Mouse (Mus musculus) heart, embryonic 15.5 days (tissue): ENCODE measurements around the gene Ush2a. TPM values are rescaled to one million over a fixed set of nuclear protein-coding genes. Genes with fewer than 3 reads are reported as not detected.

ENCODE experiments used
- ATAC-seq: fragments of 200-750 bp; cut with Nextera tagmentation; replicated peaks from 2 replicates; pipeline ENCODE4 v1.8.0; 2017; ENCODE audit warnings: low read depth, moderate TSS enrichment; ENCODE audit not compliant: insufficient number of reproducible peaks, insufficient read depth, low FRiP score
- H3K27ac ChIP-seq: fragments of 300-500 bp; sonication (generic); 2 replicates; pipeline ENCODE4 v1.5.1; 2015; ENCODE audit warnings: mild to moderate bottlenecking, inconsistent platforms
- H3K27me3 ChIP-seq: fragments of 300-500 bp; sonication (generic); 2 replicates; pipeline ENCODE4 v1.6.1; 2015; ENCODE audit warnings: inconsistent platforms
- H3K36me3 ChIP-seq: fragments of 300-500 bp; sonication (generic); 2 replicates; pipeline ENCODE4 v1.6.1; 2015; ENCODE audit warnings: mild to moderate bottlenecking, inconsistent platforms
- H3K4me1 ChIP-seq: fragments of 300-500 bp; sonication (generic); replicated peaks from 2 replicates; pipeline ENCODE4 v1.6.1; 2015; ENCODE audit warnings: inconsistent platforms
- H3K4me2 ChIP-seq: fragments of 300-500 bp; sonication (generic); 2 replicates; pipeline ENCODE4 v1.6.1; 2015; ENCODE audit warnings: inconsistent platforms, mild to moderate bottlenecking, moderate library complexity
- H3K4me3 ChIP-seq: fragments of 300-500 bp; sonication (generic); 2 replicates; pipeline ENCODE4 v1.5.1; 2015; ENCODE audit warnings: mild to moderate bottlenecking, inconsistent platforms
- H3K9ac ChIP-seq: fragments of 300-500 bp; sonication (generic); 2 replicates; pipeline ENCODE4 v1.6.1; 2015; ENCODE audit warnings: mild to moderate bottlenecking, inconsistent platforms
- H3K9me3 ChIP-seq: fragments of 300-500 bp; sonication (generic); replicated peaks from 2 replicates; pipeline ENCODE4 v1.6.1; 2016; ENCODE audit warnings: inconsistent platforms
- WGBS: fragments of 180-500 bp; shearing (Covaris S2); methylation state at CpG from one replicate; pipeline ENCODE4 v1.1.7; 2015; ENCODE audit warnings: mixed read lengths; 5-methylcytosine and 5-hydroxymethylcytosine counted together
- polyA plus RNA-seq: library from polyadenylated mRNA; unstranded; fragments of >200 nt; fragmentation: Nextera tagmentation; extraction: Ambion mirVana; gene quantifications from 2 replicates; pipeline ENCODE4 v1.2.1, GENCODE M21; 2015

Gene Ush2a
- polyA plus RNA-seq, 1 experiment from 2014 or later, result 0.05 TPM

- 58% methylated on average over 8 of the region's 8 CpGs for WGBS
- ATAC-seq, result no peak
- Histone ChIP-seq H3K9ac (no peak overlapping the region), H3K27ac (no peak overlapping the region), H3K9me3 (no peaks in the 10 kb centered on the region), H3K4me1 (0 out of 2 replicates have a peak, but pooled peaks cover 3% of the 10 kb centered on the region), H3K27me3 (no peaks in the 10 kb centered on the region), H3K4me2 (no peak overlapping the region), H3K36me3 (no peaks in the 10 kb centered on the region), H3K4me3 (no peak overlapping the region)
Observed at GRCm38 (mm10) chr1:188777556-188778161, 515.8 kb downstream of the Ush2a start.

GRCm38 (mm10) chr1:188785056-188785455 lies 523.2 kb downstream of the Ush2a start:
- Histone ChIP-seq H3K9ac (no peak overlapping the region), H3K36me3 (no peaks in the 10 kb centered on the region), H3K27ac (no peak overlapping the region), H3K4me2 (no peak overlapping the region), H3K27me3 (no peaks in the 10 kb centered on the region), H3K9me3 (no peaks in the 10 kb centered on the region), H3K4me1 (no peaks in the 10 kb centered on the region), H3K4me3 (no peak overlapping the region)
- ATAC-seq, result no peak
- WGBS, result 80% methylated on average over 10 of the region's 10 CpGs

- Histone ChIP-seq H3K9me3 (no peaks in the 10 kb centered on the region), H3K4me1 (no peaks in the 10 kb centered on the region), H3K4me3 (no peak overlapping the region), H3K27me3 (no peaks in the 10 kb centered on the region), H3K36me3 (no peaks in the 10 kb centered on the region), H3K27ac (no peak overlapping the region), H3K9ac (no peak overlapping the region), H3K4me2 (no peak overlapping the region)
- ATAC-seq, result no peak
- 24% methylated on average over 2 of the region's 2 CpGs for WGBS
Observed at GRCm38 (mm10) chr1:188805069-188805468, 543.2 kb downstream of the Ush2a start.

GRCm38 (mm10) chr1:188805852-188806251 lies 544.0 kb downstream of the Ush2a start:
- Histone ChIP-seq H3K9ac (no peak overlapping the region), H3K27ac (no peak overlapping the region), H3K4me3 (no peak overlapping the region), H3K4me1 (no peaks in the 10 kb centered on the region), H3K9me3 (no peaks in the 10 kb centered on the region), H3K36me3 (no peaks in the 10 kb centered on the region), H3K4me2 (no peak overlapping the region), H3K27me3 (no peaks in the 10 kb centered on the region)
- WGBS, result 62% methylated on average over 4 of the region's 4 CpGs
- no peak for ATAC-seq

- WGBS, result 62% methylated on average over 9 of the region's 9 CpGs
- Histone ChIP-seq H3K4me2 (no peak overlapping the region), H3K4me1 (no peaks in the 10 kb centered on the region), H3K9me3 (no peaks in the 10 kb centered on the region), H3K36me3 (no peaks in the 10 kb centered on the region), H3K27me3 (no peaks in the 10 kb centered on the region), H3K27ac (no peak overlapping the region), H3K4me3 (no peak overlapping the region), H3K9ac (no peak overlapping the region)
- no peak for ATAC-seq
Observed at GRCm38 (mm10) chr1:188810631-188811030, 548.8 kb downstream of the Ush2a start.

GRCm38 (mm10) chr1:188815072-188815471 lies 553.2 kb downstream of the Ush2a start:
- no peak for ATAC-seq
- 80% methylated on average over 7 of the region's 7 CpGs for WGBS

GRCm38 (mm10) chr1:188824195-188824594 lies 562.4 kb downstream of the Ush2a start:
- 69% methylated on average over 2 of the region's 2 CpGs for WGBS
- no peaks in the 10 kb centered on the region for H3K36me3 ChIP-seq
- H3K9me3 ChIP-seq, result no peaks in the 10 kb centered on the region
- no peak overlapping the region for H3K4me2 ChIP-seq
- no peaks in the 10 kb centered on the region for H3K4me1 ChIP-seq
- H3K9ac ChIP-seq, result no peak overlapping the region
- no peak overlapping the region for H3K27ac ChIP-seq
- H3K27me3 ChIP-seq, result no peaks in the 10 kb centered on the region
- H3K4me3 ChIP-seq, result no peak overlapping the region
- no peak for ATAC-seq

More at GRCm38 (mm10) chr1:188815072-188815471, 553.2 kb downstream of the Ush2a start:
- Histone ChIP-seq H3K27ac (no peak overlapping the region), H3K9ac (no peak overlapping the region), H3K4me2 (no peak overlapping the region), H3K4me1 (no peaks in the 10 kb centered on the region), H3K36me3 (no peaks in the 10 kb centered on the region), H3K9me3 (no peaks in the 10 kb centered on the region), H3K27me3 (no peaks in the 10 kb centered on the region), H3K4me3 (no peak overlapping the region)

GRCm38 (mm10) chr1:188824878-188825532 lies 563.2 kb downstream of the Ush2a start:
- Histone ChIP-seq H3K27me3 (no peaks in the 10 kb centered on the region), H3K27ac (no peak overlapping the region), H3K9me3 (no peaks in the 10 kb centered on the region), H3K4me2 (no peak overlapping the region), H3K9ac (no peak overlapping the region), H3K4me3 (no peak overlapping the region), H3K4me1 (no peaks in the 10 kb centered on the region), H3K36me3 (no peaks in the 10 kb centered on the region)
- 56% methylated on average over 8 of the region's 8 CpGs for WGBS
- no peak for ATAC-seq

- Histone ChIP-seq H3K27ac (no peak overlapping the region), H3K27me3 (no peaks in the 10 kb centered on the region), H3K9me3 (no peaks in the 10 kb centered on the region), H3K36me3 (no peaks in the 10 kb centered on the region), H3K9ac (no peak overlapping the region), H3K4me2 (no peak overlapping the region), H3K4me1 (0 out of 2 replicates have a peak, but pooled peaks cover 3% of the 10 kb centered on the region), H3K4me3 (no peak overlapping the region)
- no peak for ATAC-seq
- WGBS, result 56% methylated on average over 11 of the region's 11 CpGs
Observed at GRCm38 (mm10) chr1:188830527-188831407, 568.9 kb downstream of the Ush2a start.

GRCm38 (mm10) chr1:188833906-188834305 lies 572.1 kb downstream of the Ush2a start:
- H3K4me1 ChIP-seq, result 0 out of 2 replicates have a peak, but pooled peaks cover 5% of the 10 kb centered on the region
- 48% methylated on average over 9 of the region's 9 CpGs for WGBS
- no peaks in the 10 kb centered on the region for H3K9me3 ChIP-seq
- no peaks in the 10 kb centered on the region for H3K27me3 ChIP-seq
- ATAC-seq, result no peak
- H3K9ac ChIP-seq, result no peak overlapping the region
- H3K4me2 ChIP-seq, result no peak overlapping the region
- H3K4me3 ChIP-seq, result no peak overlapping the region
- no peak overlapping the region for H3K27ac ChIP-seq
- no peaks in the 10 kb centered on the region for H3K36me3 ChIP-seq

GRCm38 (mm10) chr1:188834770-188835169 lies 572.9 kb downstream of the Ush2a start:
- Histone ChIP-seq H3K4me2 (no peak overlapping the region), H3K36me3 (no peaks in the 10 kb centered on the region), H3K4me3 (no peak overlapping the region), H3K9ac (no peak overlapping the region), H3K4me1 (0 out of 2 replicates have a peak, but pooled peaks cover 5% of the 10 kb centered on the region), H3K9me3 (no peaks in the 10 kb centered on the region), H3K27ac (no peak overlapping the region), H3K27me3 (no peaks in the 10 kb centered on the region)
- no peak for ATAC-seq
- WGBS, result 76% methylated on average over 3 of the region's 3 CpGs
